Mouse (Mus musculus): ENCODE data around the gene Acsbg1.
"Not testable (repeated sequence)": the region's sequence is repeated elsewhere in the genome, so short reads cannot be mapped to it uniquely, and the experiment has no call there.

- TF ChIP-seq CTCF, EP300 (IDR thresholded peaks at IDR 0.05): not testable (repeated sequence)
Observed at GRCm38 (mm10) chr9:54593652-54594051, 68.0 kb downstream of the Acsbg1 start.
